Mouse (Mus musculus) ES-Bruce4 (cell line): Measurements from ENCODE around the gene Stac. TPM values are rescaled to one million over a fixed set of nuclear protein-coding genes. Genes with fewer than 3 reads are reported as not detected.

Source experiments
- H3K27ac ChIP-seq: 2 replicates; pipeline ENCODE4 v1.5.1; 2012; ENCODE audit warnings: low read length, inconsistent platforms; ENCODE audit not compliant: insufficient read depth
- H3K27me3 ChIP-seq: 2 replicates; pipeline ENCODE4 v1.6.1; 2012; ENCODE audit warnings: mild to moderate bottlenecking, low read length, inconsistent platforms; ENCODE audit not compliant: control insufficient read depth, poor library complexity, insufficient read depth, severe bottlenecking
- H3K36me3 ChIP-seq: 2 replicates; pipeline ENCODE4 v1.6.1; 2012; ENCODE audit warnings: inconsistent platforms, mild to moderate bottlenecking, low read length, moderate library complexity; ENCODE audit not compliant: control insufficient read depth, poor library complexity, insufficient read depth, severe bottlenecking
- H3K4me1 ChIP-seq: one replicate; pipeline ENCODE4 v1.8.1; 2011; ENCODE audit warnings: low read length; ENCODE audit not compliant: control insufficient read depth, insufficient read depth
- H3K4me3 ChIP-seq: 2 replicates; pipeline ENCODE4 v1.5.1; 2011; ENCODE audit warnings: low read depth, mild to moderate bottlenecking, low read length
- H3K9ac ChIP-seq: 2 replicates; pipeline ENCODE4 v1.6.1; 2012; ENCODE audit warnings: low read depth, mild to moderate bottlenecking, inconsistent platforms; ENCODE audit not compliant: poor library complexity, severe bottlenecking
- H3K9me3 ChIP-seq: replicated peaks from 2 replicates; pipeline ENCODE4 v1.6.1; 2012; ENCODE audit warnings: mild to moderate bottlenecking, low read length, inconsistent platforms; ENCODE audit not compliant: control insufficient read depth, poor library complexity, insufficient read depth, severe bottlenecking
- CTCF ChIP-seq: IDR thresholded peaks from one replicate; pipeline ENCODE4 v1.8.1; 2011; ENCODE audit warnings: low read depth, low read length
- EP300 ChIP-seq: IDR thresholded peaks from 2 replicates; pipeline ENCODE4 v1.6.1; 2011; ENCODE audit warnings: low read depth, low read length; ENCODE audit not compliant: insufficient read depth
- POLR2A ChIP-seq: IDR thresholded peaks from one replicate; pipeline ENCODE4 v1.8.1; 2011; ENCODE audit warnings: low read length; ENCODE audit not compliant: insufficient read depth
- polyA plus RNA-seq: library from polyadenylated mRNA; stranded (reverse); fragments of >200 nt; gene quantifications from 2 replicates; pipeline ENCODE4 v1.2.4, GENCODE M21; 2011; ENCODE audit warnings: low read depth; ENCODE audit not compliant: missing spikeins, insufficient read depth, insufficient read length

The Stac gene
- polyA plus RNA-seq, 1 experiment = not detected

DNA sequence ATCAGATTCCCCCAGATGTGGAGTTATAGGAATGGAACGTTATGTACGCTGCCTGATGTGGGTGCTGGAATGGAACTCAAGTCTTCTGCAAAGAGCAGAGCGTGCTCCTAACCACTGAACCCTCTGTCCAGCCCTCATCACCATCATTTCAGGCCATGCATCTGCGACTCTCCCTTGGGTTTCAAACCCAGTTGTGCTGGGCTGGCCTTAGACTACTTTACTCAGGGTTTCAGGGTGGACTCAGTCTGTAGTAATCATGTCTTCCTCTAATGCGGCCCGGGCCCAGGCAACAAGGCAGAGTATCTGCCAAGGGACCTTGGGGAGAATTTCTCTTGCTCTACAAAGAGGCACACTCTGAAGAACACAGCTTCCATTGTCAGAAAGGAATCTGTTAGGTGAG is 126.0 kb downstream of the Stac start:
- Histone ChIP-seq H3K36me3 (no peaks in the 10 kb centered on the region), H3K27me3 (no peaks in the 10 kb centered on the region), H3K9ac (no peak overlapping the region), H3K27ac (no peak overlapping the region), H3K4me1 (no peaks in the 10 kb centered on the region), H3K4me3 (no peak overlapping the region), H3K9me3 (no peaks in the 10 kb centered on the region)
- no peak for TF ChIP-seq POLR2A
- TF ChIP-seq CTCF = no peak
- TF ChIP-seq EP300 = no peak

- Histone ChIP-seq H3K27me3 (no peaks in the 10 kb centered on the region), H3K36me3 (no peaks in the 10 kb centered on the region), H3K4me1 (no peaks in the 10 kb centered on the region), H3K9ac (no peak overlapping the region), H3K27ac (no peak overlapping the region), H3K4me3 (no peak overlapping the region), H3K9me3 (no peaks in the 10 kb centered on the region)
- no peak for TF ChIP-seq CTCF
- no peak for TF ChIP-seq EP300
- no peak for TF ChIP-seq POLR2A
Observed at GRCm38 (mm10) chr9:111563226-111563625, 126.9 kb downstream of the Stac start.

DNA sequence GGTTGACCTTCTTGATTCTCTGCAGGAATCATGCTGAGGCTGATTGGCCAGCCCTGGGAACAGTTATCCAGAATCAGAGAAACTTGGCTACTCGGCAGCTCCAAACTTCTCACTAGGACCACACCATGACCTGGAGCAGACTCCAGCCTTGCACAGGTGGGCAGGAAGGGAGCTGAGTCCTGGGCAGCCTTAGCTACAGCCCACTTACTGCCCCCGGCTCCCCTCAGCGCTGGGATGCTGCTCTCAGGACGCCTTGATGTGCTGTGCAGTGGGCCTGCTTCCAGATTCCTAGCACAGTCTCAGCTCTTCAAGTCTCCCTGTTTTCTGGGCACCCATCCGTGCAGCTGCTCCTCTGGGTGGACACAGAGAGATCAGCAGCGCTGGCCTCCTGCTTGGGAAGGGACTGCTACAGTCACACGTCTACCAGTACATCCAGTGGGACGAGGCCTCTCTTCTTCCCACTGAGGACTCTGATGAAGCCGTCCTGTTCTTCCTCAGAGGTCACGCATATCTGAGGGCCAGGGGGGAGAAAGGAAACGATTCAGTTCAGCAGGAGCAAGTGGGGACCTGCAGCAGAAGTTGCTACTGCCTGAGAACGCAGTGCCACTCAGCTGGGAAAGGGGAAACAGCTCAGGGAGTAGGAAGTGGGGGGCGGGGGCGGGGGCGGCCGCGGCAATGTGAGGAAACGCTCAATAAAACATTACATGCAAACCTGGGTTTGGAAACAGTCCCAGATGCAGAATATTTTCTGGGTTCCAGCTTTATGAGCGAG is 127.7 kb downstream of the Stac start:
- H3K9ac ChIP-seq = no peak overlapping the region
- H3K27ac ChIP-seq = no peak overlapping the region
- H3K36me3 ChIP-seq = no peaks in the 10 kb centered on the region
- no peak for TF ChIP-seq CTCF
- no peak for TF ChIP-seq POLR2A
- no peak for TF ChIP-seq EP300
- no peaks in the 10 kb centered on the region for H3K9me3 ChIP-seq
- H3K4me3 ChIP-seq = no peak overlapping the region
- H3K27me3 ChIP-seq = no peaks in the 10 kb centered on the region
- no peaks in the 10 kb centered on the region for H3K4me1 ChIP-seq

GRCm38 (mm10) chr9:111556699-111557098 is 133.4 kb downstream of the Stac start:
- H3K4me3 ChIP-seq = no peak overlapping the region
- H3K9ac ChIP-seq = no peak overlapping the region
- H3K4me1 ChIP-seq = no peaks in the 10 kb centered on the region
- H3K27me3 ChIP-seq = no peaks in the 10 kb centered on the region
- H3K27ac ChIP-seq = no peak overlapping the region
- TF ChIP-seq CTCF (no peak), POLR2A (no peak), EP300 (no peak)
- H3K36me3 ChIP-seq = no peaks in the 10 kb centered on the region
- H3K9me3 ChIP-seq = no peaks in the 10 kb centered on the region

DNA sequence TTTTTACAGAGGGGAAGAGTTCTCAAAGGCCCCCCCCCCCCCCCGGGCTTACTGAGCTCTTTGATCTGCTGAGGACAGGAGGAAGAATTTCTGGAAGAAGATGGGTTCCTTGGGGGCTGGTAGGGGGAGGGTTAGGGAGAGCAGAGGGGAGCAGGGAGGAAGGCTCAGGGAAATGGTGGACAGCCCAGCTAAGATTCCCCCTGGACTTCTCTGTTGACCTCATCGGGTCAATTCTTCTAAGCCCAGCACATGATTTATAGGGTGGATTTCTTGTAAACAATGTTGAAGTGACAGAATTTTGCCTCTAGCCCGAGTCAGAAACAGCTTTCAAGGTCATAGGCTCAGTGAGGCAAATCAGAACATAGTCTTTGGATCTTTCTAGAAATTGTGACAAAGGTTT is 137.3 kb downstream of the Stac start:
- Histone ChIP-seq H3K36me3 (no peaks in the 10 kb centered on the region), H3K27me3 (no peaks in the 10 kb centered on the region), H3K27ac (no peak overlapping the region), H3K9me3 (no peaks in the 10 kb centered on the region), H3K4me3 (no peak overlapping the region), H3K9ac (no peak overlapping the region), H3K4me1 (no peaks in the 10 kb centered on the region)
- TF ChIP-seq EP300 = no peak
- no peak for TF ChIP-seq POLR2A
- no peak for TF ChIP-seq CTCF

DNA sequence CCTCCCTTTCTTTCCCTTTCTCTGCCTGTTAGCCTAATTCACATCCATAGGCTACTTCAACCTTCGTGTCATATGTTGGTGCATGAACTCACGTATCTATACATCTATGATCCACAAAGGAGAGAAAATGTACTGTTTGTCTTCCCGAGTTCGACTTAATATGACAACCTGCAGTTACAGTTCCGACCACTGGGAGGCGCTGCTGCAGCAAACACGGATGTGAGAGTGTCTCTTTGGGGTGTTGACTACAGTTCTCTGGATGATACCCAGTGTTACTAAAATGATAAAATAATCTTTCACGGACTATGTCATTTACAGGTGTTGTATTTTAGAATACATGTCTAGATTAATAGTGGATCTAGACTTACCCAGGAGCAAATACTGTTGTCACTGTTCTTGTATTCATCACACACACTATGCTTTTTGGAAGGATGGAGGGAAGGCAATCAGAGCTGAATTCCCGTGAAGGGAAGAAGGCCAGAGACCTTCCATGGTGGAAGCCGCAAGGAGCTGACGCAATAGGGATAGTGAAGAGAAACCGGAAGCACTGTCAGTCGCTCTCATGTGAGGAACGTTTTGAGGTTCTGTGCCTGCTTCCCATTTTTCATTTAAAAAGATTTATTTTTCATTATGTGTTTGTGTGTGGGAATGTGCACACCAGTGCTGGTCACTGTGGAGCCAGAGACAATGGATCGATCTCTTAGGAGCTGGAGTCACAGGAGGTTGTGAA is 138.5 kb downstream of the Stac start:
- H3K27me3 ChIP-seq = no peaks in the 10 kb centered on the region
- TF ChIP-seq POLR2A (no peak), CTCF (peak; percentile 72), EP300 (no peak)

More for the DNA sequence above, 138.5 kb downstream of the Stac start:
- H3K9me3 ChIP-seq = no peaks in the 10 kb centered on the region
- no peak overlapping the region for H3K4me3 ChIP-seq
- no peak overlapping the region for H3K9ac ChIP-seq
- no peak overlapping the region for H3K27ac ChIP-seq
- H3K36me3 ChIP-seq = no peaks in the 10 kb centered on the region
- H3K4me1 ChIP-seq = no peaks in the 10 kb centered on the region
